Mouse (Mus musculus) C2C12 (cell line): ENCODE data around the gene Unc93a.
"Not testable (repeated sequence)": the region's sequence is repeated elsewhere in the genome, so short reads cannot be mapped to it uniquely, and the experiment has no call there.

ENCODE experiments used
- CEBPB ChIP-seq: IDR thresholded peaks from one replicate; pipeline ENCODE4 v1.6.1; 2011; ENCODE audit warnings: low read depth, mild to moderate bottlenecking, control low read depth, moderate library complexity
- CTCF ChIP-seq: IDR thresholded peaks from one replicate; pipeline ENCODE4 v1.5.1; 2011; ENCODE audit not compliant: control insufficient read depth, insufficient read depth, insufficient read length
- FOSL1 ChIP-seq: IDR thresholded peaks from one replicate; pipeline ENCODE4 v1.8.0; 2011; ENCODE audit warnings: mild to moderate bottlenecking, low read length; ENCODE audit not compliant: poor library complexity, insufficient read depth, severe bottlenecking
- MAX ChIP-seq: IDR thresholded peaks from one replicate; pipeline ENCODE4 v1.6.1; 2011; ENCODE audit warnings: mild to moderate bottlenecking, control low read depth
- MYOD1 ChIP-seq: IDR thresholded peaks from one replicate; pipeline ENCODE4 v1.6.1; 2011; ENCODE audit warnings: low read depth; ENCODE audit not compliant: control insufficient read depth, insufficient read length
- MYOG ChIP-seq: IDR thresholded peaks from one replicate; pipeline ENCODE4 v1.6.1; 2011; ENCODE audit not compliant: control insufficient read depth, insufficient read length; ENCODE audit errors: extremely low read depth
- USF1 ChIP-seq: IDR thresholded peaks from one replicate; pipeline ENCODE4 v1.6.1; 2011; ENCODE audit warnings: low read depth, mild to moderate bottlenecking, control low read depth, moderate library complexity

DNA sequence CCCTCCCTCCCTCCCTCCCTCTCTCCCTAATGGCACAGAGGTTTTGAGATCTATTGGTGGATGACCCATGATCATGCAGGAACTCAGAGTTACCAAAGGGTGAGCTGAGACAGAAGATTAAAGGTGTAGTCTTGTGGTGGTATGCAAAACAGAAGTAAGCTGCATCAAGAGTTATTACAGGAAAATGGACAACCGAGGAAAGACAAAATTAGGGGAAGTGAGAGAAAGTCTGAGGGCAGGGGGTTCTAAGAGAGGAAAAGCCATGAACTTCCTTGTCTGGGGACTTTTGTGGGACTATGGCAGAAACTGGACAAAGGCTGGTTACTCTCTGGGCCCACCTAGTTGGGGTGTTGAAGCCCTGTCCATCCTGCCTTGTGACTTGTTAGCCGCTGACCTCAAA lies 11.1 kb upstream of the Unc93a start:
- not testable (repeated sequence) for TF ChIP-seq CTCF, CEBPB, MAX, USF1, MYOD1, MYOG, FOSL1
